Mouse (Mus musculus) left cerebral cortex, postnatal 25 days (tissue): ENCODE measurements around the gene Npas3. TPM values are rescaled to one million over a fixed set of nuclear protein-coding genes. Genes with fewer than 3 reads are reported as not detected.
A peak's percentile ranks its signal among the peaks of the same experiment; 100 is the strongest.

Experiments
- DNase-seq, 2 experiments: peaks; one replicate each; pipeline ENCODE4 v3.0.0; 2022; ENCODE audit warnings: low spot score in 2 of 2, mixed read lengths in 1 of 2
- intact Hi-C: fragments of 180-260 bp; cut with DNase I; formaldehyde crosslinking; loops from one replicate; pipeline ENCODE4 v1.15.1; 2025
- total RNA-seq, 2 experiments: library from RNA; stranded (reverse); gene quantifications; 2 replicates each; pipeline ENCODE4 v1.2.3; 2021

Npas3 gene
- total RNA-seq, 2 experiments from 2014 or later: 19.0 to 25.4 TPM

- intact Hi-C loops: no loop called here
- DNase-seq: no peak
Measured at GRCm38 (mm10) chr12:53999647-54000637, 751.5 kb downstream of the Npas3 start.

- intact Hi-C loops: no loop called here
- DNase-seq: no peak
Measured at GRCm38 (mm10) chr12:54002496-54002895, 754.0 kb downstream of the Npas3 start.

GRCm38 (mm10) chr12:54004606-54005005 is 756.1 kb downstream of the Npas3 start:
- intact Hi-C loops: no loop called here
- DNase-seq: no peak

GRCm38 (mm10) chr12:54005546-54005945 is 757.1 kb downstream of the Npas3 start:
- no peak for DNase-seq
- intact Hi-C loops: no loop called here

GRCm38 (mm10) chr12:54015304-54015703 is 766.8 kb downstream of the Npas3 start:
- no peak for DNase-seq
- intact Hi-C loops: no loop called here

GRCm38 (mm10) chr12:54017949-54018348 is 769.5 kb downstream of the Npas3 start:
- intact Hi-C loops: no loop called here

GRCm38 (mm10) chr12:54019979-54020378 is 771.5 kb downstream of the Npas3 start:
- DNase-seq: no peak
- intact Hi-C loops: no loop called here

More at GRCm38 (mm10) chr12:54017949-54018348, 769.5 kb downstream of the Npas3 start:
- DNase-seq: no peak

GRCm38 (mm10) chr12:54034666-54035346 is 786.3 kb downstream of the Npas3 start:
- DNase-seq: no peak
- intact Hi-C loops: no loop called here

GRCm38 (mm10) chr12:54037602-54038001 is 789.1 kb downstream of the Npas3 start:
- DNase-seq: no peak
- intact Hi-C loops: no loop called here

- DNase-seq: no peak
- intact Hi-C loops: no loop called here
Measured at GRCm38 (mm10) chr12:54042996-54043544, 794.6 kb downstream of the Npas3 start.

- intact Hi-C loops: no loop called here
- DNase-seq: no peak
Measured at GRCm38 (mm10) chr12:54044606-54045334, 796.3 kb downstream of the Npas3 start.

GRCm38 (mm10) chr12:54045360-54045759 is 796.9 kb downstream of the Npas3 start:
- no peak for DNase-seq
- intact Hi-C loops: no loop called here

GRCm38 (mm10) chr12:54046824-54047223 is 798.3 kb downstream of the Npas3 start:
- intact Hi-C loops: no loop called here
- no peak for DNase-seq

- intact Hi-C loops: no loop called here
- DNase-seq: no peak
Measured at GRCm38 (mm10) chr12:54048126-54048525, 799.6 kb downstream of the Npas3 start.

GRCm38 (mm10) chr12:54049926-54050325 is 801.4 kb downstream of the Npas3 start:
- DNase-seq: no peak
- intact Hi-C loops: no loop called here

- intact Hi-C loops: no loop called here
Measured at GRCm38 (mm10) chr12:54052939-54053338, 804.5 kb downstream of the Npas3 start.

GRCm38 (mm10) chr12:54053598-54053997 is 805.1 kb downstream of the Npas3 start:
- intact Hi-C loops: no loop called here
- DNase-seq: no peak

More at GRCm38 (mm10) chr12:54052939-54053338, 804.5 kb downstream of the Npas3 start:
- no peak for DNase-seq

- intact Hi-C loops: loop anchor here (5.0 kb wide), 1 partner anchor 1148 kb away; no protein-coding TSS in a partner anchor
Measured at GRCm38 (mm10) chr12:54060732-54061131, 812.3 kb downstream of the Npas3 start.

GRCm38 (mm10) chr12:54061168-54061567 is 812.7 kb downstream of the Npas3 start:
- intact Hi-C loops: loop anchor here (5.0 kb wide), 1 partner anchor 1149 kb away; no protein-coding TSS in a partner anchor
- no peak for DNase-seq

More at GRCm38 (mm10) chr12:54060732-54061131, 812.3 kb downstream of the Npas3 start:
- peak; percentile 81 for DNase-seq
